Mouse (Mus musculus): ENCODE results near the gene Ttc28.

DNA sequence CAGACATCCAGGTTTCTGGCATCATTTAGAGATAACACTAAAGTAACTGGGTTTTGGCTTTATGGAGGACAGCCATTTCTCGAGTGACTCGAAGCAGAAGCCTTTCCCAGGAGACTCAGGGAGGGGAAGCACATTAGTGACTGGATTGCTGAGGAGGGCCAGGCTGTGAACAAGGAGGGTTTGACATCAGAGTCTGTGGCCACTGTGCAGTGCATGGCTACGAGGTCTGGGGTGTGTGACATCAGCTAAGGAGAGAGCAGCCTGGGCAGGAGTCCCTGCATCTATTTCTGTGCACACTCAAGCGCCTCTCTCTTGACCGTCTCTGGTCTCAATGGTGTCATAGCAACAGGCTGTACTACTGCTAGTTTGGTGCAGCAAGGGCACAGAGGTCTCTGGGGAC is 383.8 kb downstream of the Ttc28 start:
- TF ChIP-seq CTCF (IDR thresholded peaks at IDR 0.05; ENCODE audit: borderline replicate concordance, control insufficient read depth, extremely low read depth, insufficient read depth, low read length, poor library complexity) (no peak), POLR2A (IDR thresholded peaks at IDR 0.05; ENCODE audit: control insufficient read depth, extremely low read depth, insufficient read depth, low read length, poor library complexity) (no peak)
